Mouse (Mus musculus) hindbrain, embryonic 15.5 days (tissue): ENCODE results near the gene Cant1. TPM values are rescaled to one million over a fixed set of nuclear protein-coding genes. Genes with fewer than 3 reads are reported as not detected.
"Not testable (repeated sequence)": the region's sequence is repeated elsewhere in the genome, so short reads cannot be mapped to it uniquely, and the experiment has no call there.

ENCODE experiments used
- ATAC-seq: fragments of 200-750 bp; cut with Nextera tagmentation; 2 replicates; pipeline ENCODE4 v1.8.0; 2017; ENCODE audit warnings: low read depth, moderate number of reproducible peaks, moderate TSS enrichment; ENCODE audit not compliant: low FRiP score
- H3K27ac ChIP-seq: fragments of 300-500 bp; sonication (generic); replicated peaks from 2 replicates; pipeline ENCODE4 v1.5.1; 2015; ENCODE audit warnings: mild to moderate bottlenecking, inconsistent platforms
- H3K27me3 ChIP-seq: fragments of 300-500 bp; sonication (generic); 2 replicates; pipeline ENCODE4 v1.6.1; 2015; ENCODE audit warnings: control low read depth, inconsistent platforms
- H3K36me3 ChIP-seq: fragments of 300-500 bp; sonication (generic); 2 replicates; pipeline ENCODE4 v1.6.1; 2015; ENCODE audit warnings: control low read depth, inconsistent platforms
- H3K4me1 ChIP-seq: fragments of 300-500 bp; sonication (generic); replicated peaks from 2 replicates; pipeline ENCODE4 v1.6.1; 2015; ENCODE audit warnings: control low read depth, inconsistent platforms
- H3K4me2 ChIP-seq: fragments of 300-500 bp; sonication (generic); 2 replicates; pipeline ENCODE4 v1.6.1; 2015; ENCODE audit warnings: moderate library complexity, mild to moderate bottlenecking, inconsistent platforms
- H3K4me3 ChIP-seq: fragments of 300-500 bp; sonication (generic); 2 replicates; pipeline ENCODE4 v1.5.1; 2015; ENCODE audit warnings: mild to moderate bottlenecking, inconsistent platforms
- H3K9ac ChIP-seq: fragments of 300-500 bp; sonication (generic); 2 replicates; pipeline ENCODE4 v1.6.1; 2015; ENCODE audit warnings: inconsistent platforms
- H3K9me3 ChIP-seq: fragments of 300-500 bp; sonication (generic); 2 replicates; pipeline ENCODE4 v1.6.1; 2016; ENCODE audit warnings: control low read depth, inconsistent platforms
- WGBS: fragments of 180-500 bp; shearing (Covaris S2); methylation state at CpG from one replicate; pipeline ENCODE4 v1.1.7; 2015; 5-methylcytosine and 5-hydroxymethylcytosine counted together
- polyA plus RNA-seq: library from polyadenylated mRNA; unstranded; fragments of >200 nt; fragmentation: Nextera tagmentation; extraction: Ambion mirVana; gene quantifications from 2 replicates; pipeline ENCODE4 v1.2.1, GENCODE M21; 2015

The Cant1 gene
- polyA plus RNA-seq, 1 experiment from 2014 or later = 33.7 TPM

GRCm38 (mm10) chr11:118378656-118379055, 40.2 kb downstream of the Cant1 start:
- 80% methylated on average over 6 of the region's 6 CpGs for WGBS
- H3K4me1 ChIP-seq = peaks cover 11% of the 10 kb centered on the region
- H3K27ac ChIP-seq = no peak overlapping the region
- H3K9ac ChIP-seq = no peak overlapping the region
- no peak for ATAC-seq
- no peaks in the 10 kb centered on the region for H3K9me3 ChIP-seq
- H3K36me3 ChIP-seq = no peaks in the 10 kb centered on the region
- no peaks in the 10 kb centered on the region for H3K27me3 ChIP-seq
- H3K4me2 ChIP-seq = no peak overlapping the region
- no peak overlapping the region for H3K4me3 ChIP-seq

- H3K27me3 ChIP-seq, H3K4me2 ChIP-seq, H3K36me3 ChIP-seq, H3K27ac ChIP-seq, H3K9me3 ChIP-seq, ATAC-seq, H3K4me3 ChIP-seq, H3K9ac ChIP-seq: not testable (repeated sequence)
- H3K4me1 ChIP-seq = peaks cover 11% of the 10 kb centered on the region
Observed at GRCm38 (mm10) chr11:118376323-118376722, 42.6 kb downstream of the Cant1 start.

GRCm38 (mm10) chr11:118375881-118376280, 43.0 kb downstream of the Cant1 start:
- no peak overlapping the region for H3K4me2 ChIP-seq
- WGBS = 80% methylated on average over 5 of the region's 5 CpGs
- H3K27ac ChIP-seq = no peak overlapping the region

GRCm38 (mm10) chr11:118375461-118375860, 43.4 kb downstream of the Cant1 start:
- WGBS = 89% methylated on average over 8 of the region's 8 CpGs
- H3K4me3 ChIP-seq = no peak overlapping the region
- no peak for ATAC-seq

More at GRCm38 (mm10) chr11:118375881-118376280, 43.0 kb downstream of the Cant1 start:
- H3K36me3 ChIP-seq = no peaks in the 10 kb centered on the region
- no peaks in the 10 kb centered on the region for H3K9me3 ChIP-seq
- H3K27me3 ChIP-seq = no peaks in the 10 kb centered on the region
- ATAC-seq = no peak
- no peak overlapping the region for H3K9ac ChIP-seq
- H3K4me1 ChIP-seq = peaks cover 11% of the 10 kb centered on the region
- H3K4me3 ChIP-seq = no peak overlapping the region

GRCm38 (mm10) chr11:118375006-118375405, 43.9 kb downstream of the Cant1 start:
- Histone ChIP-seq H3K4me3 (no peak overlapping the region), H3K36me3 (no peaks in the 10 kb centered on the region), H3K4me1 (peaks cover 11% of the 10 kb centered on the region), H3K9ac (no peak overlapping the region), H3K27me3 (no peaks in the 10 kb centered on the region), H3K27ac (no peak overlapping the region), H3K9me3 (no peaks in the 10 kb centered on the region), H3K4me2 (no peak overlapping the region)
- peak; percentile 19; the same call in 1 of the 2 replicates for ATAC-seq

More at GRCm38 (mm10) chr11:118375461-118375860, 43.4 kb downstream of the Cant1 start:
- Histone ChIP-seq H3K9ac (no peak overlapping the region), H3K36me3 (no peaks in the 10 kb centered on the region), H3K27me3 (no peaks in the 10 kb centered on the region), H3K27ac (no peak overlapping the region), H3K4me1 (peaks cover 11% of the 10 kb centered on the region), H3K4me2 (no peak overlapping the region), H3K9me3 (no peaks in the 10 kb centered on the region)

- Histone ChIP-seq H3K4me3 (no peak overlapping the region), H3K36me3 (no peaks in the 10 kb centered on the region), H3K27me3 (no peaks in the 10 kb centered on the region), H3K4me2 (no peak overlapping the region), H3K9me3 (no peaks in the 10 kb centered on the region), H3K27ac (no peak overlapping the region), H3K9ac (no peak overlapping the region), H3K4me1 (peaks cover 11% of the 10 kb centered on the region)
- no peak for ATAC-seq
- WGBS = 70% methylated on average over 5 of the region's 5 CpGs
Observed at GRCm38 (mm10) chr11:118374506-118374905, 44.4 kb downstream of the Cant1 start.

- no peaks in the 10 kb centered on the region for H3K9me3 ChIP-seq
- H3K4me3 ChIP-seq = no peak overlapping the region
- H3K27ac ChIP-seq = no peak overlapping the region
- 62% methylated on average over 7 of the region's 7 CpGs for WGBS
- no peak for ATAC-seq
- H3K4me1 ChIP-seq = peaks cover 7% of the 10 kb centered on the region
- no peak overlapping the region for H3K9ac ChIP-seq
- no peaks in the 10 kb centered on the region for H3K36me3 ChIP-seq
- no peaks in the 10 kb centered on the region for H3K27me3 ChIP-seq
- H3K4me2 ChIP-seq = no peak overlapping the region
Observed at GRCm38 (mm10) chr11:118372641-118373040, 46.2 kb downstream of the Cant1 start.

GRCm38 (mm10) chr11:118371876-118372275, 47.0 kb downstream of the Cant1 start:
- Histone ChIP-seq H3K9me3 (no peaks in the 10 kb centered on the region), H3K4me2 (no peak overlapping the region), H3K36me3 (no peaks in the 10 kb centered on the region), H3K9ac (no peak overlapping the region), H3K4me3 (no peak overlapping the region), H3K4me1 (peaks cover 7% of the 10 kb centered on the region), H3K27ac (no peak overlapping the region), H3K27me3 (no peaks in the 10 kb centered on the region)
- WGBS = 89% methylated on average over 7 of the region's 7 CpGs
- ATAC-seq = no peak

- no peaks in the 10 kb centered on the region for H3K36me3 ChIP-seq
- WGBS = 72% methylated on average over 8 of the region's 8 CpGs
- ATAC-seq = no peak
- no peak overlapping the region for H3K4me2 ChIP-seq
- H3K27me3 ChIP-seq = no peaks in the 10 kb centered on the region
- H3K4me3 ChIP-seq = no peak overlapping the region
- no peak overlapping the region for H3K9ac ChIP-seq
- no peak overlapping the region for H3K27ac ChIP-seq
- no peaks in the 10 kb centered on the region for H3K9me3 ChIP-seq
- 0 out of 2 replicates have a peak, but pooled peaks cover under 1% of the 10 kb centered on the region for H3K4me1 ChIP-seq
Observed at GRCm38 (mm10) chr11:118369657-118370056, 49.2 kb downstream of the Cant1 start.

- Histone ChIP-seq H3K4me3 (no peak overlapping the region), H3K9ac (no peak overlapping the region), H3K27ac (no peak overlapping the region), H3K4me2 (no peak overlapping the region), H3K27me3 (no peaks in the 10 kb centered on the region), H3K4me1 (no peaks in the 10 kb centered on the region), H3K36me3 (no peaks in the 10 kb centered on the region), H3K9me3 (no peaks in the 10 kb centered on the region)
- ATAC-seq = no peak
- 89% methylated on average over 5 of the region's 5 CpGs for WGBS
Observed at GRCm38 (mm10) chr11:118369251-118369650, 49.6 kb downstream of the Cant1 start.

GRCm38 (mm10) chr11:118368330-118368729, 50.6 kb downstream of the Cant1 start:
- Histone ChIP-seq H3K36me3 (no peaks in the 10 kb centered on the region), H3K9me3 (no peaks in the 10 kb centered on the region), H3K4me3 (no peak overlapping the region), H3K4me1 (peaks cover 2% of the 10 kb centered on the region), H3K9ac (no peak overlapping the region), H3K27ac (no peak overlapping the region), H3K27me3 (no peaks in the 10 kb centered on the region), H3K4me2 (no peak overlapping the region)
- no peak for ATAC-seq
- WGBS = 63% methylated on average over 3 of the region's 3 CpGs

GRCm38 (mm10) chr11:118366559-118366958, 52.3 kb downstream of the Cant1 start:
- no peak overlapping the region for H3K9ac ChIP-seq
- 83% methylated on average over 8 of the region's 8 CpGs for WGBS
- H3K4me2 ChIP-seq = no peak overlapping the region
- H3K27ac ChIP-seq = no peak overlapping the region
- no peaks in the 10 kb centered on the region for H3K27me3 ChIP-seq
- no peak overlapping the region for H3K4me3 ChIP-seq
- H3K9me3 ChIP-seq = no peaks in the 10 kb centered on the region
- H3K36me3 ChIP-seq = no peaks in the 10 kb centered on the region
- no peak for ATAC-seq
- H3K4me1 ChIP-seq = peaks cover 9% of the 10 kb centered on the region

- 79% methylated on average over 3 of the region's 3 CpGs for WGBS
- H3K9ac ChIP-seq = no peak overlapping the region
- H3K4me1 ChIP-seq = peaks cover 9% of the 10 kb centered on the region
- no peak overlapping the region for H3K4me2 ChIP-seq
- H3K27ac ChIP-seq = no peak overlapping the region
- H3K27me3 ChIP-seq = no peaks in the 10 kb centered on the region
- no peaks in the 10 kb centered on the region for H3K9me3 ChIP-seq
- no peak overlapping the region for H3K4me3 ChIP-seq
- no peaks in the 10 kb centered on the region for H3K36me3 ChIP-seq
- no peak for ATAC-seq
Observed at GRCm38 (mm10) chr11:118366108-118366507, 52.8 kb downstream of the Cant1 start.
